Comparison of ENCODE assay signal across 12 mouse cellular contexts in genomic region chr2:60112116-60112515, GRCm38 (mm10).
A peak's percentile ranks its signal among the peaks of the same experiment; 100 is the strongest.
DNase-seq lines count a peak whose midpoint lies in the region.
"Had no signal": no experiment of that assay in that cellular context is flagged by ENCODE, and none has a peak within 500 bp of the region (broad histone marks: within the 10 kb centered on the region; RNA-seq: fewer than 3 reads in every experiment).

No protein-coding gene starts in this region.

- intact Hi-C loops in heart, postnatal 14 days (cut with DNase I), result no loop called here

- DNase-seq in adrenal gland, postnatal 36 days, result peak; percentile 37 to 50
- no peak for DNase-seq in adrenal gland, adult 8-10 months
- peak; percentile 41 to 43 for DNase-seq in heart, postnatal 14 days
- DNase-seq in heart, postnatal 4 days, result no peak
- DNase-seq in Muller cell, postnatal 12 days (ENCODE audit: inconsistent ontology term), result peak; percentile 43
- peak; percentile 23 for DNase-seq in right cerebral cortex, postnatal 14 days
- no peak for DNase-seq in lung, postnatal 10 days
- DNase-seq: cerebellum, adult 2 months; kidney, adult 8-10 months; kidney, postnatal 10 days; liver; retina, postnatal 1 day had no signal

Comparison
In these comparisons a context has a peak if more than half of its experiments do, and no peak if none do; other contexts are left out.
1. DNase-seq: peak in adrenal gland, postnatal 36 days (2 of 2), heart, postnatal 14 days (2 of 2), Muller cell, postnatal 12 days (single experiment) and right cerebral cortex, postnatal 14 days (single experiment); none in adrenal gland, adult 8-10 months (single experiment), heart, postnatal 4 days (single experiment) and lung, postnatal 10 days (single experiment).